Mouse (Mus musculus): Measurements from ENCODE around the gene Ubxn11.

- no peak for TF ChIP-seq CTCF (conservative IDR thresholded peaks at IDR 0.05; ENCODE audit: low read length)
- TF ChIP-seq POU5F1 (IDR thresholded peaks at IDR 0.05; ENCODE audit: borderline replicate concordance, low read length), result no peak
Observed at GRCm38 (mm10) chr4:134122281-134122680, 19.9 kb downstream of the Ubxn11 start.
